Mouse (Mus musculus) MEL (cell line): ENCODE data around the gene Gm45213. TPM values are rescaled to one million over a fixed set of nuclear protein-coding genes. Genes with fewer than 3 reads are reported as not detected.

ENCODE experiments used
- DNase-seq: peaks from one replicate; pipeline ENCODE4 v3.0.0; 2011; ENCODE audit warnings: low read depth, low spot score
- H3K27ac ChIP-seq: 2 replicates; pipeline ENCODE4 v1.5.1; 2012; ENCODE audit warnings: low read depth, mild to moderate bottlenecking, control low read depth, low read length, moderate library complexity; ENCODE audit not compliant: control insufficient read depth
- H3K27me3 ChIP-seq, 2 experiments: fragments of 150-350 bp in 1 of 2; sonication (generic) in 1 of 2; 2 replicates each; pipeline ENCODE4 v1.6.1; 2012; ENCODE audit warnings: low read length in 2 of 2, mild to moderate bottlenecking in 2 of 2, improper control_type of control experiment in 1 of 2, moderate library complexity in 1 of 2; ENCODE audit not compliant: insufficient read depth in 2 of 2, control insufficient read depth in 1 of 2
- H3K36me3 ChIP-seq, 2 experiments: 2 replicates each; pipeline ENCODE4 v1.6.1; 2012 to 2014; ENCODE audit warnings: low read length in 2 of 2, improper control_type of control experiment in 1 of 2, inconsistent platforms in 1 of 2, mild to moderate bottlenecking in 1 of 2; ENCODE audit not compliant: insufficient read depth in 2 of 2, control insufficient read depth in 1 of 2
- H3K4me1 ChIP-seq, 2 experiments: fragments of 150-350 bp in 1 of 2; sonication (generic) in 1 of 2; 2 replicates each; pipeline ENCODE4 v1.6.1; 2012; ENCODE audit warnings: low read length in 2 of 2, improper control_type of control experiment in 1 of 2, mild to moderate bottlenecking in 1 of 2; ENCODE audit not compliant: insufficient read depth in 2 of 2, control insufficient read depth in 1 of 2
- H3K4me3 ChIP-seq, 2 experiments: fragments of 150-350 bp in 1 of 2; sonication (generic) in 1 of 2; 2 replicates each; pipeline ENCODE4 v1.5.1; 2012; ENCODE audit warnings: low read depth in 2 of 2, low read length in 2 of 2, mild to moderate bottlenecking in 2 of 2, moderate library complexity in 2 of 2, control low read depth in 1 of 2, improper control_type of control experiment in 1 of 2; ENCODE audit not compliant: control insufficient read depth in 1 of 2, insufficient read depth in 1 of 2
- H3K79me2 ChIP-seq: 2 replicates; pipeline ENCODE4 v1.6.1; 2012; ENCODE audit warnings: mild to moderate bottlenecking, low read length, moderate library complexity; ENCODE audit not compliant: control insufficient read depth, poor library complexity, insufficient read depth
- H3K9ac ChIP-seq: 2 replicates; pipeline ENCODE4 v1.6.1; 2012; ENCODE audit warnings: low read depth, mild to moderate bottlenecking, control low read depth, low read length, moderate library complexity; ENCODE audit not compliant: control insufficient read depth, poor library complexity, severe bottlenecking
- H3K9me3 ChIP-seq: fragments of 150-350 bp; sonication (generic); replicated peaks from 2 replicates; pipeline ENCODE4 v1.6.1; 2012; ENCODE audit warnings: mild to moderate bottlenecking, low read length, improper control_type of control experiment, moderate library complexity; ENCODE audit not compliant: insufficient read depth
- BHLHE40 ChIP-seq: IDR thresholded peaks from 2 replicates; pipeline ENCODE4 v1.6.1; 2012; ENCODE audit warnings: low read depth, mild to moderate bottlenecking, inconsistent platforms, low read length, improper control_type of control experiment, borderline replicate concordance
- CTCF ChIP-seq, 3 experiments: IDR thresholded peaks in 2 of 3; conservative IDR thresholded peaks in 1 of 3; 2 replicates each; pipeline ENCODE4 v1.5.1; 2011 to 2012; ENCODE audit warnings: low read length in 3 of 3, low read depth in 2 of 3, mild to moderate bottlenecking in 2 of 3, improper control_type of control experiment in 1 of 3, inconsistent platforms in 1 of 3, mixed read lengths in 1 of 3, moderate library complexity in 1 of 3; ENCODE audit not compliant: control insufficient read depth in 1 of 3, insufficient read depth in 1 of 3, poor library complexity in 1 of 3, severe bottlenecking in 1 of 3
- ELF1 ChIP-seq: IDR thresholded peaks from 2 replicates; pipeline ENCODE4 v1.6.1; 2014; ENCODE audit warnings: low read depth, mild to moderate bottlenecking, inconsistent platforms, low read length, improper control_type of control experiment, moderate library complexity
- KAT2A ChIP-seq: conservative IDR thresholded peaks from 2 replicates; pipeline ENCODE4 v1.6.1; 2012; ENCODE audit warnings: low read depth, low read length, improper control_type of control experiment, inconsistent platforms
- MEF2A ChIP-seq: IDR thresholded peaks from 2 replicates; pipeline ENCODE4 v1.6.1; 2014; ENCODE audit warnings: low read depth, mild to moderate bottlenecking, inconsistent platforms, low read length, improper control_type of control experiment; ENCODE audit not compliant: poor library complexity, insufficient replicate concordance, severe bottlenecking; ENCODE audit errors: extremely low read depth
- MYB ChIP-seq: IDR thresholded peaks from 2 replicates; pipeline ENCODE4 v1.6.1; 2011; ENCODE audit warnings: mild to moderate bottlenecking, low read depth, low read length, improper control_type of control experiment
- NELFE ChIP-seq: IDR thresholded peaks from 2 replicates; pipeline ENCODE4 v1.6.1; 2011; ENCODE audit warnings: low read depth, low read length, improper control_type of control experiment
- POLR2AphosphoS2 ChIP-seq: IDR thresholded peaks from 2 replicates; pipeline ENCODE4 v1.6.1; 2011; ENCODE audit warnings: low read length, improper control_type of control experiment
- RAD21 ChIP-seq: IDR thresholded peaks from 2 replicates; pipeline ENCODE4 v1.6.1; 2011; ENCODE audit warnings: mild to moderate bottlenecking, low read depth, low read length, improper control_type of control experiment
- SIN3A ChIP-seq: IDR thresholded peaks from 2 replicates; pipeline ENCODE4 v1.6.1; 2012; ENCODE audit warnings: low read length, improper control_type of control experiment, inconsistent platforms
- SMC3 ChIP-seq: IDR thresholded peaks from 2 replicates; pipeline ENCODE4 v1.6.1; 2011; ENCODE audit warnings: low read depth, low read length, improper control_type of control experiment
- TBP ChIP-seq: IDR thresholded peaks from 2 replicates; pipeline ENCODE4 v1.8.0; 2011; ENCODE audit warnings: low read depth, low read length, improper control_type of control experiment
- USF2 ChIP-seq, 2 experiments: IDR thresholded peaks; 2 replicates each; pipeline ENCODE4 v1.6.1; 2011 to 2012; ENCODE audit warnings: improper control_type of control experiment in 2 of 2, low read length in 2 of 2, borderline replicate concordance in 1 of 2, inconsistent platforms in 1 of 2, low read depth in 1 of 2, mild to moderate bottlenecking in 1 of 2; ENCODE audit not compliant: insufficient read depth in 1 of 2
- ZC3H11A ChIP-seq: IDR thresholded peaks from 2 replicates; pipeline ENCODE4 v1.6.1; 2012; ENCODE audit warnings: low read depth, mild to moderate bottlenecking, inconsistent platforms, low read length, improper control_type of control experiment
- ZKSCAN1 ChIP-seq: IDR thresholded peaks from 2 replicates; pipeline ENCODE4 v1.6.1; 2012; ENCODE audit warnings: low read depth, mild to moderate bottlenecking, inconsistent platforms, low read length, improper control_type of control experiment, moderate library complexity
- ZNF384 ChIP-seq: IDR thresholded peaks from 2 replicates; pipeline ENCODE4 v1.6.1; 2012; ENCODE audit warnings: low read depth, mild to moderate bottlenecking, inconsistent platforms, low read length, improper control_type of control experiment
- polyA plus RNA-seq, 2 experiments: library from polyadenylated mRNA; stranded (reverse) in 1 of 2; unstranded in 1 of 2; fragments of >175 nt in 1 of 2; fragments of >200 nt in 1 of 2; gene quantifications; 2 replicates each; pipeline versions ENCODE4 v1.2.1 to v1.2.4; 2012; ENCODE audit warnings: low replicate concordance in 2 of 2, low read depth in 1 of 2; ENCODE audit not compliant: insufficient read length in 2 of 2, insufficient read depth in 1 of 2, missing spikeins in 1 of 2
- total RNA-seq: library from RNA; depleted of rRNA; stranded (reverse); fragments of 300-350 nt; gene quantifications from 2 replicates; pipeline ENCODE4 v1.2.3, GENCODE M21; 2012

Gene Gm45213
- total and polyA plus RNA-seq, 3 experiments = not detected

DNA sequence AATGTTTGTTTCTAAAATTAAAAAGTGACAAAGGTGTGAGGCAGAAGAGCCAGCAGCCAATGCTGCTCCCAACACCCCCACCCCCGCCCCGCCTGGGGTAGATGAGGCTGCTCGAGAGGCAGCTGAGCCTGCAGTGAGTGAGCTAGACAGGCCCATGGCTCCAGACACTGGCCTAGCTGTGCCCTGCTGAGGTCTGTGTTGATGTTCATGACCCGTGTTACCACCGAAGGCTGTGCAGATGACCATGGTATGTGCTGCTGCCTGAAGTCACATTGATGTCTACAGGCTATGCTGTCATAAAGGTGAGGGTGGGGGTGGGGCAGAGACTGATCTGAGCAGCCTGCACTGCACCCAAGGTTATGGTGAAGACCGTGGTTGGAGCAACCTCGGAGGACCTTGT lies 55.4 kb downstream of the Gm45213 start (continued):
- TF ChIP-seq ZC3H11A (no peak), POLR2AphosphoS2 (no peak), NELFE (no peak), ZKSCAN1 (no peak)

- peak; percentile 96 for TF ChIP-seq ZC3H11A
- TF ChIP-seq ZKSCAN1 = peak; percentile 77; the same call in 1 of the 2 replicates
- TF ChIP-seq NELFE = no peak
- TF ChIP-seq RAD21 = peak; percentile 94
- 0 out of 2 replicates have a peak, but pooled peaks have one; percentile 43 for TF ChIP-seq SIN3A
- TF ChIP-seq ELF1 = no peak
- peak; percentile 35 to 82 (median 56) for TF ChIP-seq CTCF (IDR thresholded peaks at IDR 0.05 in 2 of 3, conservative IDR thresholded peaks at IDR 0.05 in 1 of 3; ENCODE audit: control insufficient read depth in 1 of 3, insufficient read depth in 1 of 3, low read depth in 2 of 3, low read length in 3 of 3, poor library complexity in 1 of 3, severe bottlenecking in 1 of 3)
- no peak for TF ChIP-seq BHLHE40
- TF ChIP-seq SMC3 = peak; percentile 89
- no peak for TF ChIP-seq MYB
- TF ChIP-seq ZNF384 = peak; percentile 100
- peak; percentile 74 for DNase-seq
Observed at GRCm38 (mm10) chr7:66101866-66102265, 58.5 kb downstream of the Gm45213 start.

GRCm38 (mm10) chr7:66104531-66104930 lies 61.1 kb downstream of the Gm45213 start:
- Histone ChIP-seq H3K79me2 (peaks cover 2% of the 10 kb centered on the region; the same call in 1 of the 2 replicates), H3K4me1 (peaks cover 0 to 9% of the 10 kb centered on the region in 2 experiments; a peak in 3 of 4 replicates), H3K9ac (no peak overlapping the region), H3K27ac (no peak overlapping the region), H3K9me3 (no peaks in the 10 kb centered on the region), H3K27me3 (no peaks in the 10 kb centered on the region), H3K36me3 (0 out of 4 replicates have a peak, but pooled peaks cover 0 to 2% of the 10 kb centered on the region in 2 experiments), H3K4me3 (no peak overlapping the region)
- TF ChIP-seq TBP = no peak
- no peak for TF ChIP-seq BHLHE40
- no peak for TF ChIP-seq MYB
- TF ChIP-seq MEF2A = no peak
- TF ChIP-seq ZNF384 = no peak
- TF ChIP-seq KAT2A = no peak
- no peak for TF ChIP-seq POLR2AphosphoS2
- TF ChIP-seq USF2 (IDR thresholded peaks at IDR 0.05; ENCODE audit: borderline replicate concordance in 1 of 2, insufficient read depth in 1 of 2, low read depth in 1 of 2, low read length in 2 of 2) = no peak
- no peak for DNase-seq

More at GRCm38 (mm10) chr7:66101866-66102265, 58.5 kb downstream of the Gm45213 start:
- Histone ChIP-seq H3K27ac (no peak overlapping the region), H3K27me3 (no peaks in the 10 kb centered on the region), H3K36me3 (0 out of 4 replicates have a peak, but pooled peaks cover 0 to 2% of the 10 kb centered on the region in 2 experiments), H3K4me1 (peaks cover 0 to 7% of the 10 kb centered on the region in 2 experiments; a peak in 3 of 4 replicates), H3K79me2 (no peaks in the 10 kb centered on the region), H3K9me3 (no peaks in the 10 kb centered on the region), H3K4me3 (no peak overlapping the region), H3K9ac (no peak overlapping the region)
